Mouse (Mus musculus) forebrain, embryonic 10.5 days (tissue): ENCODE measurements around the gene Stub1. TPM values are rescaled to one million over a fixed set of nuclear protein-coding genes. Genes with fewer than 3 reads are reported as not detected.

Source experiments
- DNase-seq: peaks from one replicate; pipeline ENCODE4 v3.0.0-alpha.2; 2017; ENCODE audit warnings: low spot score; ENCODE audit errors: extremely low spot score
- H3K27ac ChIP-seq: fragments of 300-500 bp; sonication (generic); 2 replicates; pipeline ENCODE4 v1.5.1; 2016; ENCODE audit warnings: mild to moderate bottlenecking
- H3K27me3 ChIP-seq: fragments of 300-500 bp; sonication (generic); 2 replicates; pipeline ENCODE4 v1.6.1; 2016; ENCODE audit warnings: mild to moderate bottlenecking; ENCODE audit not compliant: poor library complexity, severe bottlenecking
- H3K36me3 ChIP-seq: fragments of 300-500 bp; sonication (generic); replicated peaks from 2 replicates; pipeline ENCODE4 v1.6.1; 2016; ENCODE audit warnings: mild to moderate bottlenecking, moderate library complexity
- H3K4me1 ChIP-seq: fragments of 300-500 bp; sonication (generic); 2 replicates; pipeline ENCODE4 v1.6.1; 2016
- H3K4me3 ChIP-seq: fragments of 300-500 bp; sonication (generic); 2 replicates; pipeline ENCODE4 v1.5.1; 2016; ENCODE audit warnings: mild to moderate bottlenecking, moderate library complexity
- H3K9me3 ChIP-seq: fragments of 300-500 bp; sonication (generic); 2 replicates; pipeline ENCODE4 v1.6.1; 2016; ENCODE audit warnings: mild to moderate bottlenecking, moderate library complexity
- WGBS: fragments of 180-500 bp; shearing (Covaris S2); methylation state at CpG from one replicate; pipeline ENCODE4 v1.1.7; 2016; 5-methylcytosine and 5-hydroxymethylcytosine counted together
- polyA plus RNA-seq: library from polyadenylated mRNA; unstranded; fragments of >200 nt; fragmentation: Nextera tagmentation; extraction: Ambion mirVana; gene quantifications from 2 replicates; pipeline ENCODE4 v1.2.1, GENCODE M21; 2016

Stub1 gene
- polyA plus RNA-seq: 403 TPM in 2 replicates

GRCm38 (mm10) chr17:25833291-25833663, at the start of gene Stub1:
Stub1 (minus strand) TSS chr17:25833404.
- H3K27me3 ChIP-seq: no peaks in the 10 kb centered on the region
- H3K27ac ChIP-seq: peak within 1 kb of the TSS; percentile 96
- H3K36me3 ChIP-seq: peaks cover 60% of the 10 kb centered on the region
- DNase-seq: no peak
- H3K4me3 ChIP-seq: peak within 1 kb of the TSS; percentile 77
- H3K9me3 ChIP-seq: no peaks in the 10 kb centered on the region
- peaks cover 91% of the 10 kb centered on the region for H3K4me1 ChIP-seq
- under 1% methylated on average over 24 of the region's 24 CpGs for WGBS

- H3K27ac ChIP-seq: peak overlapping the region; percentile 87
- WGBS: 34% methylated on average over 5 of the region's 5 CpGs
- no peaks in the 10 kb centered on the region for H3K27me3 ChIP-seq
- H3K9me3 ChIP-seq: no peaks in the 10 kb centered on the region
- no peak for DNase-seq
- H3K36me3 ChIP-seq: peaks cover 63% of the 10 kb centered on the region
- H3K4me1 ChIP-seq: peaks cover 74% of the 10 kb centered on the region
- H3K4me3 ChIP-seq: peak overlapping the region; percentile 13; the same call in 1 of the 2 replicates
Observed at GRCm38 (mm10) chr17:25882306-25882705, 49.1 kb upstream of the Stub1 start.

GRCm38 (mm10) chr17:25881691-25882090, 48.5 kb upstream of the Stub1 start:
- no peak for DNase-seq
- Histone ChIP-seq H3K4me3 (peak overlapping the region; percentile 23; the same call in 1 of the 2 replicates), H3K36me3 (peaks cover 64% of the 10 kb centered on the region), H3K27me3 (no peaks in the 10 kb centered on the region), H3K9me3 (no peaks in the 10 kb centered on the region), H3K27ac (peak overlapping the region; percentile 87), H3K4me1 (peaks cover 80% of the 10 kb centered on the region)
- WGBS: 14% methylated on average over 4 of the region's 4 CpGs

GRCm38 (mm10) chr17:25880913-25881641, 47.9 kb upstream of the Stub1 start:
- Histone ChIP-seq H3K4me3 (peak overlapping the region; percentile 23; the same call in 1 of the 2 replicates), H3K27ac (peak overlapping the region; percentile 87), H3K36me3 (peaks cover 66% of the 10 kb centered on the region), H3K27me3 (no peaks in the 10 kb centered on the region), H3K4me1 (peaks cover 87% of the 10 kb centered on the region), H3K9me3 (no peaks in the 10 kb centered on the region)
- peak; percentile 64 for DNase-seq
- WGBS: 4% methylated on average over 5 of the region's 5 CpGs

GRCm38 (mm10) chr17:25880196-25880910, 47.1 kb upstream of the Stub1 start, which contains the start of gene Wfikkn1:
Wfikkn1 (minus strand) TSS chr17:25880858.
- H3K27me3 ChIP-seq: no peaks in the 10 kb centered on the region
- H3K27ac ChIP-seq: peak within 1 kb of the TSS; percentile 87
- H3K36me3 ChIP-seq: peaks cover 66% of the 10 kb centered on the region
- DNase-seq: no peak
- H3K4me1 ChIP-seq: peaks cover 87% of the 10 kb centered on the region
- peak within 1 kb of the TSS; percentile 23 for H3K4me3 ChIP-seq
- 19% methylated on average over 5 of the region's 5 CpGs for WGBS
- H3K9me3 ChIP-seq: no peaks in the 10 kb centered on the region

- H3K27ac ChIP-seq: peak overlapping the region; percentile 87
- WGBS: 77% methylated on average over 8 of the region's 8 CpGs
- H3K4me1 ChIP-seq: peaks cover 85% of the 10 kb centered on the region
- H3K9me3 ChIP-seq: no peaks in the 10 kb centered on the region
- no peaks in the 10 kb centered on the region for H3K27me3 ChIP-seq
- H3K36me3 ChIP-seq: peaks cover 62% of the 10 kb centered on the region
- peak overlapping the region; percentile 23 for H3K4me3 ChIP-seq
- no peak for DNase-seq
Observed at GRCm38 (mm10) chr17:25879750-25880149, 46.5 kb upstream of the Stub1 start.

- H3K4me1 ChIP-seq: peaks cover 86% of the 10 kb centered on the region
- no peak for DNase-seq
- peaks cover 57% of the 10 kb centered on the region for H3K36me3 ChIP-seq
- peak overlapping the region; percentile 23; the same call in 1 of the 2 replicates for H3K4me3 ChIP-seq
- H3K9me3 ChIP-seq: no peaks in the 10 kb centered on the region
- WGBS: 42% methylated on average over 4 of the region's 4 CpGs
- no peaks in the 10 kb centered on the region for H3K27me3 ChIP-seq
- peak overlapping the region; percentile 87 for H3K27ac ChIP-seq
Observed at GRCm38 (mm10) chr17:25879261-25879660, 46.1 kb upstream of the Stub1 start.

GRCm38 (mm10) chr17:25878611-25879180, 45.5 kb upstream of the Stub1 start:
- Histone ChIP-seq H3K4me1 (peaks cover 88% of the 10 kb centered on the region), H3K9me3 (no peaks in the 10 kb centered on the region), H3K4me3 (0 out of 2 replicates have a peak overlapping the region, but pooled peaks have one; percentile 23), H3K27me3 (no peaks in the 10 kb centered on the region), H3K36me3 (peaks cover 51% of the 10 kb centered on the region), H3K27ac (peak overlapping the region; percentile 87; the same call in 1 of the 2 replicates)
- WGBS: 88% methylated on average over 19 of the region's 19 CpGs
- DNase-seq: no peak

- Histone ChIP-seq H3K9me3 (no peaks in the 10 kb centered on the region), H3K4me1 (peaks cover 82% of the 10 kb centered on the region), H3K36me3 (peaks cover 44% of the 10 kb centered on the region), H3K27ac (no peak overlapping the region), H3K27me3 (no peaks in the 10 kb centered on the region), H3K4me3 (no peak overlapping the region)
- DNase-seq: no peak
- 94% methylated on average over 32 of the region's 32 CpGs for WGBS
Observed at GRCm38 (mm10) chr17:25877741-25878610, 44.8 kb upstream of the Stub1 start.

- H3K4me1 ChIP-seq: peaks cover 72% of the 10 kb centered on the region
- DNase-seq: no peak
- no peaks in the 10 kb centered on the region for H3K9me3 ChIP-seq
- H3K4me3 ChIP-seq: peak overlapping the region; percentile 85
- H3K36me3 ChIP-seq: peaks cover 35% of the 10 kb centered on the region
- 96% methylated on average over 3 of the region's 3 CpGs for WGBS
- no peak overlapping the region for H3K27ac ChIP-seq
- H3K27me3 ChIP-seq: no peaks in the 10 kb centered on the region
Observed at GRCm38 (mm10) chr17:25877025-25877424, 43.8 kb upstream of the Stub1 start.

- WGBS: 64% methylated on average over 10 of the region's 10 CpGs
- Histone ChIP-seq H3K4me3 (peak overlapping the region; percentile 85), H3K27me3 (no peaks in the 10 kb centered on the region), H3K27ac (peak overlapping the region; percentile 94), H3K4me1 (peaks cover 66% of the 10 kb centered on the region), H3K36me3 (peaks cover 33% of the 10 kb centered on the region), H3K9me3 (no peaks in the 10 kb centered on the region)
- DNase-seq: no peak
Observed at GRCm38 (mm10) chr17:25876347-25876915, 43.2 kb upstream of the Stub1 start.
